In the genomic region with DNA sequence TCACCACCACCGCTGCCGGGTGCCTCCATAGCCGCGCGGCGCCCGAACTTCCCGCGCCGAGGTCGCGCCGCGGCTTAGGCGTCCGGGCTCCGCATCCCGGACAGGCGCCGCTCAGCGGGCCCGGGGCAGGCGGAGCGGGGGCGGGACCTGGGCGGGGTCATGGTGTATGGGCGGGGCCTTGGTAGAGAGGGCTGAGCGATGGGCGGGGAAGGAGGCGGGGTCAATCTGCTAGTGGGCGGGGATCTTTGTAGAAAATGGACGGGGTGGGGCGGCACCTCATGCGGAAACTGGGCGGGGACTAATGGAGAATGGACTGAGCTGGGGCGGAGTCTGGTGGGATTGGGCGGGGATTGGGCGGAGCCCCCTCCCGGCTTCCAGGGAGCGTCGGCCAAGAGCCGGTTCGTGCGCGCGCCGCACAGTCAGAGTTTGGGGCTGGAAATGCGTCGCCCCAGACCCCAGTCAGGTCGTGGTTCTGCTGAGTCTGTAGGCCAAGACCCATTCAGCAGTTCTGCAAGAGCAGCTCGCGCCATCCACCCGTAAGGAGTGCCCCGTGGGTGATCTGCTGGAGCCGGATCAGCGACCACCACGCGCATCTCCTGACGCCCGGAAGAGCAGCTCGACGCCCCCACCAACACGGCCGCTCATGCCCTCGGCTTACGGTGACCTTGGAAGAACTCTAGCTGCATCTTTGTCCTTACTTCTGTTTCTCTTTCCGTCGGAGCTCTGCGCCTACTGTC, we compare ENCODE assay signal across 8 mouse cellular contexts. TPM values are rescaled to one million over a fixed set of nuclear protein-coding genes. Genes with fewer than 3 reads are reported as not detected.
A peak's percentile ranks its signal among the peaks of the same experiment; 100 is the strongest.
DNase-seq lines count a peak whose midpoint lies in the region; ATAC-seq lines count a peak whose summit lies in the region.

A gene (minus strand): TSS at position 143 of the 737 bp plus-strand sequence.

- DNase-seq in adrenal gland, postnatal 10 days, result peak; percentile 100
- peak; percentile 100 for DNase-seq in embryo, embryonic 9.5 days (ENCODE audit: extremely low spot score)
- peak; percentile 98 to 99 for DNase-seq in gastrocnemius, postnatal 36 days
- DNase-seq in intestine, embryonic 14.5 days (ENCODE audit: low spot score), result peak; percentile 100
- DNase-seq in left cerebral cortex, postnatal 10 days (ENCODE audit: extremely low spot score in 1 of 2, low spot score in 2 of 2), result peak; percentile 95 to 98
- peak; percentile 98 for DNase-seq in right cerebral cortex, postnatal 10 days (ENCODE audit: low spot score in 2 of 2)
- DNase-seq in urinary bladder, postnatal 14 days (ENCODE audit: low spot score), result peak; percentile 99

- peak within 1 kb of the TSS; percentile 58 for H3K9ac ChIP-seq in intestine, embryonic 14.5 days (ENCODE audit: low read length)

- intact Hi-C loops in gastrocnemius, postnatal 36 days (cut with DNase I), result loop anchor here (5.0 kb wide), 1 partner anchor 107 kb away; no protein-coding TSS in a partner anchor
- intact Hi-C loops in left cerebral cortex, postnatal 10 days (cut with DNase I), result loop anchor here (5.0 kb wide), 2 partner anchors 58 to 122 kb away; no protein-coding TSS in a partner anchor

- peak within 1 kb of the TSS; percentile 68 for H3K4me3 ChIP-seq in intestine, embryonic 14.5 days (ENCODE audit: low read depth, low read length)

- H3K36me3 ChIP-seq in intestine, embryonic 14.5 days (ENCODE audit: control insufficient read depth, insufficient read depth, low read length), result no peaks in the 10 kb centered on the region

- no peaks in the 10 kb centered on the region for H3K27me3 ChIP-seq in intestine, embryonic 14.5 days (replicated peaks; ENCODE audit: control insufficient read depth, insufficient read depth, low read length)

- peaks cover 27% of the 10 kb centered on the region for H3K4me1 ChIP-seq in intestine, embryonic 14.5 days (replicated peaks; ENCODE audit: control insufficient read depth, insufficient read depth, low read length)

- WGBS in intestine, embryonic 14.5 days, result under 1% methylated on average over 58 of the region's 69 CpGs

- ATAC-seq in intestine, embryonic 14.5 days (replicated peaks; ENCODE audit: low FRiP score, low TSS enrichment, low read depth), result peak; percentile 91
- peak; percentile 84 for ATAC-seq in megakaryocyte progenitor cell, adult 5-6 weeks (replicated peaks; ENCODE audit: poor library complexity)

- peak within 1 kb of the TSS; percentile 82 for H3K4me2 ChIP-seq in intestine, embryonic 14.5 days (ENCODE audit: low read length)

- H3K9me3 ChIP-seq in intestine, embryonic 14.5 days (ENCODE audit: control insufficient read depth, low read length), result no peaks in the 10 kb centered on the region

- peak within 1 kb of the TSS; percentile 22; the same call in 1 of the 2 replicates for H3K27ac ChIP-seq in intestine, embryonic 14.5 days (ENCODE audit: low read depth)

RNA-seq across cellular contexts. Expression of the gene that starts here (rescaled TPM):
- total RNA-seq in adrenal gland, postnatal 10 days (2021), result 10 to 100 TPM; 14.2 to 17.1 TPM
- total RNA-seq in gastrocnemius, postnatal 36 days (2021), result 1 to 10 TPM; 3.7 to 5.0 TPM
- polyA plus RNA-seq in intestine, embryonic 14.5 days (2014; fragmentation: Nextera tagmentation; extraction: Ambion mirVana), result 11.3 and 13.6 TPM in 2 replicates
- total RNA-seq in left cerebral cortex, postnatal 10 days (2021), result 100 to 1,000 TPM in 1 of 2 experiments, 10 to 100 TPM in 1; 90.8 to 102 TPM
- total RNA-seq in megakaryocyte progenitor cell, adult 5-6 weeks (2015), result 18.9 and 22.3 TPM in 2 replicates
- total RNA-seq in megakaryocyte progenitor cell, adult 5-6 weeks (2017), result 16.4 and 18.2 TPM in 2 replicates

Comparison
In these comparisons a context has a peak if more than half of its experiments do, and no peak if none do; other contexts are left out.
1. Peak in every context shown above with its lines: DNase-seq, ATAC-seq, H3K4me3 ChIP-seq and H3K27ac ChIP-seq.